Mouse (Mus musculus) testis, adult 2 months (tissue): ENCODE measurements at regions not wholly inside any gene's neighbourhood (a gene's known extent, or its start where the extent isn't known, plus 50 kb on each side); places are given as distances from the start of the nearest gene placed in this dataset.

Experiments used
- H3K27ac ChIP-seq: fragments of 200-500 bp; 2 replicates; pipeline ENCODE4 v1.5.1; 2012; ENCODE audit warnings: low read depth, low read length; ENCODE audit not compliant: control insufficient read depth, insufficient read depth
- H3K27me3 ChIP-seq: fragments of 200-500 bp; 2 replicates; pipeline ENCODE4 v1.6.1; 2012; ENCODE audit warnings: mild to moderate bottlenecking, low read length, moderate library complexity; ENCODE audit not compliant: control insufficient read depth, insufficient read depth
- H3K36me3 ChIP-seq: fragments of 200-500 bp; 2 replicates; pipeline ENCODE4 v1.6.1; 2012; ENCODE audit warnings: mild to moderate bottlenecking, low read length; ENCODE audit not compliant: control insufficient read depth, insufficient read depth
- H3K4me1 ChIP-seq: fragments of 200-500 bp; 2 replicates; pipeline ENCODE4 v1.6.1; 2012; ENCODE audit warnings: low read length; ENCODE audit not compliant: control insufficient read depth, insufficient read depth
- H3K4me3 ChIP-seq: fragments of 200-500 bp; 2 replicates; pipeline ENCODE4 v1.5.1; 2012; ENCODE audit warnings: low read depth, mild to moderate bottlenecking, low read length, moderate library complexity, mixed read lengths; ENCODE audit not compliant: control insufficient read depth
- CTCF ChIP-seq: fragments of 200-500 bp; IDR thresholded peaks from 2 replicates; pipeline ENCODE4 v1.5.1; 2012; ENCODE audit warnings: low read depth, mild to moderate bottlenecking, inconsistent platforms, low read length, moderate library complexity; ENCODE audit not compliant: control insufficient read depth, insufficient read depth, insufficient replicate concordance
- POLR2A ChIP-seq: fragments of 200-500 bp; IDR thresholded peaks from 2 replicates; pipeline ENCODE4 v1.6.1; 2012; ENCODE audit warnings: low read depth, mild to moderate bottlenecking, inconsistent platforms, low read length, moderate library complexity; ENCODE audit not compliant: control insufficient read depth

- Histone ChIP-seq H3K27ac (no peak overlapping the region), H3K4me1 (no peaks in the 10 kb centered on the region), H3K4me3 (no peak overlapping the region), H3K27me3 (no peaks in the 10 kb centered on the region), H3K36me3 (no peaks in the 10 kb centered on the region)
- TF ChIP-seq POLR2A: no peak
- TF ChIP-seq CTCF: no peak
Observed at GRCm38 (mm10) chr15:69350053-69350739, 2849.5 kb upstream of the Lrrc6 start.

- Histone ChIP-seq H3K36me3 (no peaks in the 10 kb centered on the region), H3K4me1 (no peaks in the 10 kb centered on the region), H3K27ac (no peak overlapping the region), H3K4me3 (no peak overlapping the region), H3K27me3 (no peaks in the 10 kb centered on the region)
- TF ChIP-seq POLR2A (no peak), CTCF (no peak)
Observed at GRCm38 (mm10) chr15:69346065-69346464, 2845.4 kb upstream of the Lrrc6 start.

- Histone ChIP-seq H3K4me3 (no peak overlapping the region), H3K27me3 (no peaks in the 10 kb centered on the region), H3K36me3 (no peaks in the 10 kb centered on the region), H3K27ac (no peak overlapping the region), H3K4me1 (no peaks in the 10 kb centered on the region)
- no peak for TF ChIP-seq CTCF
- no peak for TF ChIP-seq POLR2A
Observed at GRCm38 (mm10) chr15:69342759-69343158, 2842.0 kb upstream of the Lrrc6 start.

- Histone ChIP-seq H3K36me3 (no peaks in the 10 kb centered on the region), H3K27ac (no peak overlapping the region), H3K4me1 (no peaks in the 10 kb centered on the region), H3K4me3 (no peak overlapping the region), H3K27me3 (no peaks in the 10 kb centered on the region)
- TF ChIP-seq CTCF: no peak
- no peak for TF ChIP-seq POLR2A
Observed at GRCm38 (mm10) chr15:69336491-69336890, 2835.8 kb upstream of the Lrrc6 start.

GRCm38 (mm10) chr15:69326537-69326936 lies 2825.8 kb upstream of the Lrrc6 start:
- no peak overlapping the region for H3K4me3 ChIP-seq
- H3K36me3 ChIP-seq: no peaks in the 10 kb centered on the region
- TF ChIP-seq POLR2A (no peak), CTCF (no peak)
- no peak overlapping the region for H3K27ac ChIP-seq
- no peaks in the 10 kb centered on the region for H3K4me1 ChIP-seq
- no peaks in the 10 kb centered on the region for H3K27me3 ChIP-seq

GRCm38 (mm10) chr15:69303100-69303499 lies 2802.4 kb upstream of the Lrrc6 start:
- Histone ChIP-seq H3K27ac (no peak overlapping the region), H3K4me3 (no peak overlapping the region), H3K27me3 (no peaks in the 10 kb centered on the region), H3K36me3 (no peaks in the 10 kb centered on the region), H3K4me1 (no peaks in the 10 kb centered on the region)
- no peak for TF ChIP-seq POLR2A

- H3K36me3 ChIP-seq: no peaks in the 10 kb centered on the region
Observed at GRCm38 (mm10) chr15:69291273-69291672, 2790.6 kb upstream of the Lrrc6 start.

More at GRCm38 (mm10) chr15:69291273-69291672, 2790.6 kb upstream of the Lrrc6 start:
- no peak overlapping the region for H3K27ac ChIP-seq
- TF ChIP-seq POLR2A: no peak
- no peak for TF ChIP-seq CTCF
- H3K4me1 ChIP-seq: no peaks in the 10 kb centered on the region
- H3K4me3 ChIP-seq: no peak overlapping the region
- H3K27me3 ChIP-seq: no peaks in the 10 kb centered on the region
